Mouse (Mus musculus): Measurements from ENCODE around the gene Spata21. TPM values are rescaled to one million over a fixed set of nuclear protein-coding genes. Genes with fewer than 3 reads are reported as not detected.

Gene Spata21
- polyA plus RNA-seq, 1 experiment from 2014 or later: not detected

DNA sequence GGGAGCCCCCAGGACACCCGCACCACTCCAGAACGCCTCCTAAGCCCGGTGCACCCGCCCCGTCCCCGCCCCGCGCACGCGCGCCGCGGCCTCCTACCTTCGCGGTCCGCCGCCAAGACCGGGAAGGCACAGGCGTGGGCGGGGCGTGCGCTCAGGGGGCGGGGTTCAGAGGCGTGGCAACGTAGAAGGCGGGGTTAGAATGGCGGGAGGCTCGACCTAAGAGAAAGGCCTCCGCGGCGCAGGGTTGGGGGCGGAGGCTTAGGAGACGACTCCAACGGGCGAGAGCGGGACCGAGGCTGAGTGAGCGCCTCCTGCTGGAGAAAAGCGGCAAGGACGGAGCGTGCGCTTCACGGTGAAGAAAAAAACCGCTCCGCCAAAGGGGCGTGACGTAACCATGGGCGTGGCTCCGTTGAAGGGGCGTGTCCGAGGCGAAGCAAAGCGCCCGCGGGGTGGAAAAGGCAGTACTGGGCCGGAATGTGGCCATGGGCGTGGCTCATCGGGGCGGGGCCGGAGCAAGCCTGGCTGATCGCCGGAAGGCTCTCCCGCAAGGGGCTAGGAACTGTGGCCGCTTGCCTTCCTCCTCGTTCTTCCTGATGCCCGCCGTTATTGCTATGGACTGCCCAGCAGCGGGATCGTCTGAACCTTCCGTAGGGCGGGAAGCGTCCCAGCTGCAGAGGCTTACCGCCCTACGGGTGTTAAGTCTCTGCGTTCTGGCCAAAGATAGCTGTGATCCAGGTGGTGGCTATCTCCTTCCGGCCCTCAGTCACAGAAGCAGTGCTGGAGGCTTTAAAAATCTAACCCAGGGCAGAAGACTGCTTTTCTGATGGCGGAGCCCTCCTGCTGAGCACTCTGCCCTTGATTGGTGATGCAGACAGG, 27.5 kb upstream of the Spata21 start, which contains the start of gene Crocc:
TSS of gene Crocc (minus strand) at position 125 of the 876 bp plus-strand sequence.
- Histone ChIP-seq H3K27ac (replicated peaks) (peak within 1 kb of the TSS; percentile 83), H3K9ac (peak within 1 kb of the TSS; percentile 73), H3K36me3 (replicated peaks) (peaks cover 10% of the 10 kb centered on the region), H3K4me1 (replicated peaks) (peaks cover 29% of the 10 kb centered on the region), H3K4me3 (replicated peaks) (peak within 1 kb of the TSS; percentile 61), H3K27me3 (no peaks in the 10 kb centered on the region), H3K9me3 (replicated peaks) (no peaks in the 10 kb centered on the region), H3K4me2 (peak within 1 kb of the TSS; percentile 97)
- ATAC-seq (ENCODE audit: insufficient read depth): peak; percentile 91
- under 1% methylated on average over 77 of the region's 77 CpGs for WGBS (ENCODE audit: insufficient replicate concordance)

GRCm38 (mm10) chr4:141064104-141064659, 24.0 kb upstream of the Spata21 start:
- H3K9me3 ChIP-seq (replicated peaks): no peaks in the 10 kb centered on the region
- H3K4me1 ChIP-seq (replicated peaks): peaks cover 50% of the 10 kb centered on the region
- H3K27ac ChIP-seq (replicated peaks): no peak overlapping the region
- no peak overlapping the region for H3K4me3 ChIP-seq (replicated peaks)
- H3K36me3 ChIP-seq (replicated peaks): peaks cover 45% of the 10 kb centered on the region
- H3K4me2 ChIP-seq: no peak overlapping the region
- ATAC-seq (ENCODE audit: insufficient read depth): no peak
- no peaks in the 10 kb centered on the region for H3K27me3 ChIP-seq
- no peak overlapping the region for H3K9ac ChIP-seq
- WGBS (ENCODE audit: insufficient replicate concordance): 75% methylated on average over 4 of the region's 4 CpGs

DNA sequence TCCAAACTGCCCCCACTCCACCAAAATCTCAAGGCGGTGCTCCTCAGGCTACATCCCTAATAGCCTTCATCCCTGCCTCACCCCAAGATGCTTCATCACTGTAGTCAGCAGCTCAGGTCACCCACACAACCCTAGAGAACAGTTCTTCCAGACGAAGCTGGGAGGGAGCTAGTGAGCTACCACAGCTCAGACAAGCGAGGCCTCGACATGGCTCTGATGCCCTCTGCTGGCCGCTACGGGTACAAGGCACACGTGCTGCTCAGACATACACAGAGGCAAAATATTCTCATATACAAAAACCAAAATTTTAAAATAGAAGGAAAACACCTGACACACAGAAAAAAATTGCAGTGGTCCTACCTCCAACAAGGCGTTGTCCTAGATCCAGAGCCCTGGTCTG, 23.0 kb upstream of the Spata21 start:
- H3K4me1 ChIP-seq (replicated peaks): peaks cover 51% of the 10 kb centered on the region
- WGBS (ENCODE audit: insufficient replicate concordance): 9% methylated on average over 8 of the region's 8 CpGs
- no peak for ATAC-seq (ENCODE audit: insufficient read depth)

DNA sequence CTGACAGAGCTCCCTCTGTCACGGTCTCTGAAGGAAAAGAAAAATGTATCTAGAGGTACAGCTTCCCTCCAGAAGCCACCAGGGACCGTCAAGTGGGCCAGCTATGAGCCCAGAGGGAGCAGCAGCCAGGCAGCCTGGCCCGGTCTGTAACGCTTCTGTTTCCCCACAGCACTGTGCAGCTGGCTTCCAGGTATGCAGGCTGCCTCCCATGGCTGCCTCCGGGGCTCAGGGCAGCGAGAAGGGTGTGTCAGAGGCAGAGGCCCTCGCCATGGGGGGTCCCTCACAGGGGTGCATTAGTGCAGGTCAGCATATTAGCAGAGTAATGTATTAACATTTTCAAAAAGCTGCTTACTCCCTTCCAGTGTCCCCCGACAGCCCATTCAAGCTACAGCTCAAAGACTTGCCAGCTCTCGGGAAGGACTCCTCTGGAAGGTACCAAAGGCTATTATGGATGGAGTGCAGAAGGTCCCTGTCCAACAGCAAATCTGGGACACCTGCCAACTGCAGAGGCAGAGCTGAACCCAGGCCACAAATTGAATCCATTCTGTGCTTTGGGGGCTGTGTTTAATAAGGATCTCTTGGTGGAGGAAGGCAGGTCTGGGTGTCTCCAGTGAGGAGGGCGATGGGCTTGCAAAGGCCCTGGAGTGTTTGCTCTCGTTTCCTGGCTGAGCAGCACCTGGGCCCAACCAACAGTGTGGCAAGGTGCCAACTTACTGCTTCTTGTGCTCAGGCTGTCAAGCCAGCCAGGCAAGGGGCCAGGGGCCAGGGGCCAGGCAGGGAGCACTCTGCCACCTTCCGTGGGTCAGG, 21.2 kb upstream of the Spata21 start:
- 82% methylated on average over 12 of the region's 12 CpGs for WGBS (ENCODE audit: insufficient replicate concordance)
- Histone ChIP-seq H3K9me3 (replicated peaks) (no peaks in the 10 kb centered on the region), H3K36me3 (replicated peaks) (peaks cover 73% of the 10 kb centered on the region), H3K4me3 (replicated peaks) (no peak overlapping the region), H3K9ac (no peak overlapping the region), H3K4me1 (replicated peaks) (peaks cover 54% of the 10 kb centered on the region), H3K27me3 (no peaks in the 10 kb centered on the region), H3K27ac (replicated peaks) (no peak overlapping the region; the same call in 1 of the 2 replicates), H3K4me2 (no peak overlapping the region)
- no peak for ATAC-seq (ENCODE audit: insufficient read depth)

More for the DNA sequence above, 23.0 kb upstream of the Spata21 start:
- no peaks in the 10 kb centered on the region for H3K9me3 ChIP-seq (replicated peaks)
- H3K4me3 ChIP-seq (replicated peaks): no peak overlapping the region
- H3K36me3 ChIP-seq (replicated peaks): peaks cover 55% of the 10 kb centered on the region
- H3K27ac ChIP-seq (replicated peaks): no peak overlapping the region
- no peaks in the 10 kb centered on the region for H3K27me3 ChIP-seq
- no peak overlapping the region for H3K4me2 ChIP-seq
- no peak overlapping the region for H3K9ac ChIP-seq

- Histone ChIP-seq H3K36me3 (replicated peaks) (peaks cover 79% of the 10 kb centered on the region), H3K9me3 (replicated peaks) (no peaks in the 10 kb centered on the region), H3K4me3 (replicated peaks) (no peak overlapping the region), H3K27me3 (no peaks in the 10 kb centered on the region), H3K4me2 (no peak overlapping the region), H3K27ac (replicated peaks) (0 out of 2 replicates have a peak overlapping the region, but pooled peaks have one; percentile 68), H3K9ac (no peak overlapping the region), H3K4me1 (replicated peaks) (peaks cover 55% of the 10 kb centered on the region)
- 84% methylated on average over 9 of the region's 9 CpGs for WGBS (ENCODE audit: insufficient replicate concordance)
- ATAC-seq (ENCODE audit: insufficient read depth): no peak
These were observed 20.6 kb upstream of the Spata21 start for GRCm38 (mm10) chr4:141067516-141068046.

DNA sequence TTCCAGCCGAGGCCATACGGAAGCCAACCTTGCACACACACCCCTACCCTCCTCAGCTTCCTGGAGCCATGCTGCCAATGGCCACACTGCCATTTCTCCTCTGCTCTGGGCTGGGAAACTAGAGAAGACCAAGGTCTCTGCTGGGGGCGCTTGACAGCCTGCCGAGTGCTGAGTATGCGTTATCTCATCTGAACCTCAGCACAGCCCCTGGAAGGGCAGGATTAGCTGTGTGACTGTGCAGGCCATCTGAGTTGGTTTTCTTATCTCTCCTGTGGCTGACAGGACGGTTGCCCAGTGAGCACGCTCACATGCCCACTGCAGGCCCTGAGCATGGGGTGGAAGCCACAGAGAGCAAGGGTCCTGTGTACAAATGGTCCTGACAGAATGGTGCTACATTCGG, 19.5 kb upstream of the Spata21 start:
- Histone ChIP-seq H3K27ac (replicated peaks) (peak overlapping the region; percentile 68), H3K4me1 (replicated peaks) (peaks cover 65% of the 10 kb centered on the region), H3K4me2 (peak overlapping the region; percentile 42)

DNA sequence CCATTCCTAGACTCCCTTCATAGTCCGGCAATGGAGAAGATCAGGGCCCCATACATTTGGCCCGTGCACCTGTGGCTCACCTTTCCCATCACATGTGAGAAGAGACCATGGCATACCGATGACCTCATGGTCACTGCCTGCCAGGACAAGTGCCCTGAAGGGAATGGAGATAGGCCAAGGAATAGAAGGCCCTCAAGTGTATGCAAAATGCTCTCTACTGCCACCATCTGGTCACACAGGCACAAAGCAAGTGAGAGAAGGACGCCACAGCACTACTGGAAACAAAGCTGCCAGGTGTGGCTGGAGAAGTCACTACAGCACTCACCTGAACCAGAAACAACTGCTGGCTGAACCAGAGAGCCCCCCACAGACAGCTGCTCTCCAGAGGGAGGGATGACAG, 18.4 kb upstream of the Spata21 start:
- Histone ChIP-seq H3K4me3 (replicated peaks) (no peak overlapping the region), H3K9me3 (replicated peaks) (no peaks in the 10 kb centered on the region), H3K4me2 (peak overlapping the region; percentile 42; the same call in 1 of the 2 replicates), H3K36me3 (replicated peaks) (peaks cover 96% of the 10 kb centered on the region), H3K4me1 (replicated peaks) (peaks cover 76% of the 10 kb centered on the region), H3K27ac (replicated peaks) (peak overlapping the region; percentile 68), H3K9ac (0 out of 2 replicates have a peak overlapping the region, but pooled peaks have one; percentile 2), H3K27me3 (no peaks in the 10 kb centered on the region)
- ATAC-seq (ENCODE audit: insufficient read depth): no peak
- WGBS (ENCODE audit: insufficient replicate concordance): 46% methylated on average over 4 of the region's 4 CpGs

More for the DNA sequence above, 19.5 kb upstream of the Spata21 start:
- Histone ChIP-seq H3K36me3 (replicated peaks) (peaks cover 90% of the 10 kb centered on the region), H3K9ac (no peak overlapping the region), H3K4me3 (replicated peaks) (no peak overlapping the region), H3K27me3 (no peaks in the 10 kb centered on the region), H3K9me3 (replicated peaks) (no peaks in the 10 kb centered on the region)
- peak; percentile 77 for ATAC-seq (ENCODE audit: insufficient read depth)
- WGBS (ENCODE audit: insufficient replicate concordance): 23% methylated on average over 8 of the region's 8 CpGs

GRCm38 (mm10) chr4:141072502-141072901, 15.6 kb upstream of the Spata21 start:
- Histone ChIP-seq H3K36me3 (replicated peaks) (peaks cover 78% of the 10 kb centered on the region), H3K27ac (replicated peaks) (no peak overlapping the region), H3K9me3 (replicated peaks) (no peaks in the 10 kb centered on the region), H3K9ac (no peak overlapping the region), H3K4me1 (replicated peaks) (peaks cover 94% of the 10 kb centered on the region), H3K27me3 (no peaks in the 10 kb centered on the region), H3K4me3 (replicated peaks) (no peak overlapping the region), H3K4me2 (no peak overlapping the region)
- no peak for ATAC-seq (ENCODE audit: insufficient read depth)
- WGBS (ENCODE audit: insufficient replicate concordance): 82% methylated on average over 11 of the region's 11 CpGs

DNA sequence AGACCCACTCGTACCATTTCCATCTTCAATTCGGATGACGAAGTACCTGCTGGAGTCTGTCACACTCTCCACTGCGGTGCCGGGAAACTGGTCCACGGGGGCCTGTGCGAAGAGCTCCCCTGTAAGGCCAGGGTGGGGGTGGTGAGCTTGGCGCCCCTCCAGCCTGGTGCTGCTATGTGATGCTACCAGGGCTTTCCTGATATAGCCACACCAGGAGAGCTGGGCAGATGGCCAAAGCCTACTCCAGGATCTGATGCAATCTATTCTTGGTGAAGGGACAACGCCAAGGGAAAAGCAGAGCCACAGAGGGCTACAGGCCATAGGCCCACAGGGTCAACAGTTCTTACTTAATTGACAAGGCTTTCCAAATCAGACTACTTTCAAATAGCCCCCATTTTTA, 14.5 kb upstream of the Spata21 start:
- Histone ChIP-seq H3K27me3 (no peaks in the 10 kb centered on the region), H3K36me3 (replicated peaks) (peaks cover 66% of the 10 kb centered on the region), H3K4me2 (peak overlapping the region; percentile 80), H3K4me1 (replicated peaks) (peaks cover 87% of the 10 kb centered on the region), H3K27ac (replicated peaks) (peak overlapping the region; percentile 93), H3K9ac (peak overlapping the region; percentile 28; the same call in 1 of the 2 replicates), H3K9me3 (replicated peaks) (no peaks in the 10 kb centered on the region), H3K4me3 (replicated peaks) (peak overlapping the region; percentile 23)
- 61% methylated on average over 9 of the region's 9 CpGs for WGBS (ENCODE audit: insufficient replicate concordance)
- ATAC-seq (ENCODE audit: insufficient read depth): no peak

DNA sequence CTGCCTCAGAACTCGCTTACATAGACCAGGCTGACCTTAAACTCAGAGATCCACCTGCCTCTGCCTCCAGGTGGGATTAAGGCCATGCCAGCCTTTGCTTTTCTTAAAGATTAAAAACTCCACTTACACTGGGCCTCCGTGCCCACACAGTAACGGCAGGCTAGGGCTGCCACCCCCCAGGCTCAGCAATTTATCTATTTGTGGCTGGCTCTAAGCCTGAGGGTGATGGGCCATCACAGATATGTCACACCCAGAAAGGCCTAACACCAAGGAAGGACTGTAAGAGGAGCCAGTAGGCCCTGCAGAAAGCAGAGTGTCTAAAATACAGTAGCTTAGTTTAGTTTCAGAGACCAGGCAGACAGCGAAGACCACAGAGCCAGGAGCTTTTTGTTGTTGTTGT, 14.0 kb upstream of the Spata21 start:
- WGBS (ENCODE audit: insufficient replicate concordance): 30% methylated on average over 4 of the region's 4 CpGs
- ATAC-seq (ENCODE audit: insufficient read depth): peak; percentile 62
- no peaks in the 10 kb centered on the region for H3K27me3 ChIP-seq
- peak overlapping the region; percentile 93 for H3K27ac ChIP-seq (replicated peaks)
- peaks cover 61% of the 10 kb centered on the region for H3K36me3 ChIP-seq (replicated peaks)
- no peaks in the 10 kb centered on the region for H3K9me3 ChIP-seq (replicated peaks)
- peak overlapping the region; percentile 28; the same call in 1 of the 2 replicates for H3K9ac ChIP-seq
- H3K4me3 ChIP-seq (replicated peaks): peak overlapping the region; percentile 23
- H3K4me2 ChIP-seq: peak overlapping the region; percentile 80
- peaks cover 84% of the 10 kb centered on the region for H3K4me1 ChIP-seq (replicated peaks)

Data from liver, embryonic 15.5 days (tissue).